Mouse (Mus musculus) left cerebral cortex, postnatal 4 days (tissue): ENCODE measurements around the gene Ryr1. TPM values are rescaled to one million over a fixed set of nuclear protein-coding genes. Genes with fewer than 3 reads are reported as not detected.

ENCODE experiments used
- DNase-seq: peaks from one replicate; pipeline ENCODE4 v3.0.0-alpha.2; 2022
- intact Hi-C: fragments of 180-260 bp; cut with DNase I; formaldehyde crosslinking; loops from one replicate; pipeline ENCODE4 v1.15.1; 2025
- total RNA-seq, 2 experiments: library from RNA; stranded (reverse); gene quantifications; 2 replicates each; pipeline ENCODE4 v1.2.3; 2021

Ryr1 gene
- total RNA-seq, 2 experiments from 2014 or later = 10.6 to 13.7 TPM

DNA sequence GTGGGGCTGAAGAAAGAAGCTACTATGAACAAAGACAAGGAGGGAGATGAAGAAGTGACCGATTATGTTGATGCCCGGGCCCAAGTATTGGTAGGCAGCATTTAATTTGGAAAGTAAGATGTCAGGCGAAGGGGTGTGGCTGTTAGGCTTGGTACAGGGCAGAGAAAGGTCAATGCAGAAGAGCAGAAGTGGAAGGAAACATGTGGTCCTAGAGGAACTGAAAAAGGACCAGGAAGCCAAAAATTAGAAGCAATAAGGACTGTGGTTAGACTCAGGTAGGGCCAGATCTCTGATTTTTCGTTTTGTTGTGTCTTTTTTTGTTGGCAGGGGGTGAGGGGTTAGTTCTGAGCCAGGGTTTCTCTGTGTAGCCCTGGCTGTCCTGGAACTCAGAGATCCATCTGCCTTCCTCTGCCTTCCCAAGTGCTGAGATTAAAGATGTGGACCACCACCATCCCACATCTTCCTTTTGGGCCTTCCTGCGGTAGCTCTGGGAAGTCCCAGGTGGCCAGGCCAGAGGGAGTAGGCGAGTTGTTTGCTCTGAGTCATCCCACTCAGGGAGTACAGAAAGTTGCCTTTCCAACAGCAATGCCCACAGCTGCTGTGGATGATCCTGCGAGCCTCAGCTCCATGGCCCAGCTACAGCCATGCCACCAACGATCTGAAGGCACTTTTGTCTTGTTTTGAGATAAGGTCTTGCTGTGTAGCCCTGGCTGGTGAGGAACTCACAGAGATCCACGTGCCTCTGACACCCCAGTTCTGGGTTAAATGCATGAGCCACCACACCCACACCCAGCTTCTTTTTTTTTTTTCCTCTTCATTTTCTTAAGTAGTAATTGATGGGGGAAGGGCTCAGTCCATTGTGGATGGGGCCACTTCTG, 117.5 kb downstream of the Ryr1 start:
- intact Hi-C loops = no loop called here
- no peak for DNase-seq

DNA sequence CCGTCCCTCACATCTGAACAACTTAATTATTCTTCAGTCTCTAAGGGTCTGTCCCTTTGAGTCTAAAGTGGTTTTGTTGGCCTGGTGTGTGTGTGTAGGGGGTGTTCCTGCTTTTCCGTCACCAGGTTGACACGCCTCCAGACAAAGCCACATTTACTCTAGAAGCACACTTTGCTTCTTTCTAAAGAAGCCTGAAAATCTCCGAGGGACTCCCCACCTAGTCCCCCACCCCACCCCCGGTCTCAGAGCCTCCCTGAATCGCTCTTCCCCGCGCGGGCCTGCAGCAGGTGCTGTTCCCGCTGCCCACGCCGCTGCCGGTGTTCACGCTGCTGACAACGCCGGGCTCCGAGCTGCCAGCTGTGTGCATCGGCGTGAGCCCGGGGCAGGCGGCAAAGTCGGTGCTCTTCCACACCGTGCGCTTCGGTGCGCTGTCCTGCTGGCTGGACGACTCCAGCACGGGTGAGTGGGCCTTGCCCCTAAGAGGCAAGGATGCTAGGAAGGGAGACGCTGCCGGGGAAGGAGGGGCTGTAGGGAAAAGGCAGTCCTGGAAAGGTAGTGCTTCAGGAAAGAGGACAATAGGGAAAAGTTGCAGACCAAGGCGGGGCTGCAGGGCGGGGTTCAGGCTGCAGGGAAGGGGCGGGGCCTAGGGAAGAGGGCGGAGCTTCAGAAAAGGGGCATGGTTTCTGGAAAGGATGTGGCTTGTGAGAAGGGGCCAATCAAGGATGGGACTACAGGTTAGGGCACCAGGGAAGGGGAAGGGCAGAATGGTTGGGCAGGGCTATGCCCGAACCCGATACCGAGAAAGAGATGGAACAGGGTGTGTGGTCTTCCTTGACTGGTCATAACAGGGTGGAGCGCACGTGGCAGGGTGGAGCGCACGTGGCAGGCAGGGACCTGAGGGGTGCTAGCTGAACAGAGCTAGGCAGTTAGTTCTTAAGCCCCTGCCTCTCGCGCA, 124.1 kb downstream of the Ryr1 start:
- intact Hi-C loops = no loop called here
- DNase-seq = peak; percentile 54

DNA sequence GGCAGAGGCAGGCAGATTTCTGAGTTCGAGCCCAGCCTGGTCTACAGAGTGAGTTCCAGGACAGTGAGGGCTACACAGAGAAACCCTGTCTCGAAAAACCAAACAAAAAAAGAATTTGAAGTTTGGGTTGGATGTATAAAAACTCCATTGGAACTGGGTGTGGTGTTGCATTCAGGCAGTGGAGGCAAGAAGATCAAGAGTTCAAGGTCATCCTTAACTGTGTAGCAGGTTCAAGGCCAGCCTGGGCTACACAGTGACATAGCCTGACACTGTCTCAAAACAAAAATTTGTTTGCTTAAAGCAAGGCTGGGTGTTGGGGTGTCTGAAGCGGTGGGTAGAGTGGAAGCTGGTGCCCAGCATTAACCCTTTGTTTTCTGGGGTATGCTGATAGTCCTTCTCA, 131.6 kb downstream of the Ryr1 start:
- intact Hi-C loops = no loop called here
- no peak for DNase-seq

DNA sequence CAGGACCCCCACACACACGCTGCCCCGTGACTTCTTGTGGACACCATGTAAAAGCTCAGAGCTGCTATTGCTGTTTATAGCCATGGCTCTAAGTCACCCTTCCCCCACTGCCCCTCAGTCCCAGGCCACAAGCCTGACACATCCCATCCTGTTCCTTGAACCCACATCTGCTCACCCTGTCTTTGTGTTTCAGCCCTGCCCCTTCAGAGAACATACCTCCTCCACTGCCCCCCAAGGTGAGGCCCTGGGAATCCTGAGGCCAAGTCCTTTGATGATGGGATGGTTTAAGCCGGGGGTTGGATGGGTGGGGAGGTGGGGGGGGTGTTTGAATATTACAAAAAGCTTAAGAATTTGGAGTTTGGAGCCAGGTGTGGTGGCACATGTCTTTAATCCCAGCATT, 132.0 kb downstream of the Ryr1 start:
- intact Hi-C loops = no loop called here
- DNase-seq = no peak

DNA sequence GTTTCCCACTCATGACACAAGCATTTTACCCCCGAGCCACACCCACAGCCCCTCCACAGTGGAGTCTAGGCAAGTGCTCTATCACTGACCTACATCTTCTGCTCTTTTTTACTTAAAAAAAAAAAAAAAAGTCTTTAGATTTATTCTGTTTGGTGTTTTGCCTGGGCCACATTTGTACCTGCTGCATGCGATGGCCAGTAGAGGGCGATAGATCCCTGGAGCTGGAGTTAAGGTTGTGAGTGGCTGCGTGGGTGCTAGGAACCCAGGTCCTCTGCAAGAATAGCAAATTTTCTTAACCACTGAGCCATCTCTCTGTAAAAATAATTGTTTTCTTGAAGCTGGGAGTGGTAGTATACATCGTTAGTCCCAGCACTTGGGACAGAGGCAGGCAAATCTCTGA, 133.4 kb downstream of the Ryr1 start:
- intact Hi-C loops = no loop called here
- no peak for DNase-seq

DNA sequence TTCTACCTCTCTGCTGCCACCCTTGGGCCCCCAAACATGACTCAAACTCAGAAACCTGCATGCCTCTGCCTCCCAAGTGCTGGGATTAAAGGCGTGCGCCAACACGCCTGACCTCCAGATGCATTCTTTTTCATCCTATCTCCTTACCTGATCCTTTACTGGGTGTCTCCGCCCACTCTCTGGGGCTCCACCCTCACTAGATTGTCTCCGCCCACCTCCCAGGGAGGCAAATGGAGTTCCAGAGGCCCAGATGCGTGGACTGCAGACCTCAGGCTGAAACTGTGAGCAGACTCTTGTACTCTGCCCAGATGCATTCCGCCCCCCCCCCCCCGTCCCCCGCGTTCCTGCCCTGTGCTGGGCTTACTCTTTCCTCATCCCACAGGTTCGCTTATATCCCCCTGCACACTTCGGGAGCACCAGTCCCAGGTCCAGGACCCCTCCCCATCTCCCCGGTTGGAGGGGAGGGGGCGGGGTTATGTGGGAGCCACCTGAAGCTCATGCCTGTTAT, 134.2 kb downstream of the Ryr1 start:
- intact Hi-C loops = no loop called here
- DNase-seq = no peak

DNA sequence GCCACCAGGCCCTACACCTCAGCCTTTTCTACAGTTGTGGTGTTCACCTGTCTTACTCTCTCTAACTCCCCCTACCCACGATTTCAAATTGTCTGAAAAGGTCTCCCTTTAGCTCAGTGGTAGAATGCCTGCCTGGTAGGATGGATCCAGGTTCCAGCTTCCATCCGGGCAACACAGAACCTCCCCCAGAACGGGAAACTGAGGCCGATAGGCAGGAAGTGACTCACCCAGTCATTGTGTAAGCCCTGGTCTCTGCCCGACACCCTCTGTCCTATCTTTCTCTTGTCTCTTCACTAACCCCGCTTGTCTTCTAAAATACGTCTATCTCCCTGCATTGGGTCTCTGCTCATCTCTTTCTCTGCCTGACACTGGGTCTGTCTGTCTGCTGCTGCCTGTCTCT, 139.8 kb downstream of the Ryr1 start:
- DNase-seq = no peak
- intact Hi-C loops = no loop called here

DNA sequence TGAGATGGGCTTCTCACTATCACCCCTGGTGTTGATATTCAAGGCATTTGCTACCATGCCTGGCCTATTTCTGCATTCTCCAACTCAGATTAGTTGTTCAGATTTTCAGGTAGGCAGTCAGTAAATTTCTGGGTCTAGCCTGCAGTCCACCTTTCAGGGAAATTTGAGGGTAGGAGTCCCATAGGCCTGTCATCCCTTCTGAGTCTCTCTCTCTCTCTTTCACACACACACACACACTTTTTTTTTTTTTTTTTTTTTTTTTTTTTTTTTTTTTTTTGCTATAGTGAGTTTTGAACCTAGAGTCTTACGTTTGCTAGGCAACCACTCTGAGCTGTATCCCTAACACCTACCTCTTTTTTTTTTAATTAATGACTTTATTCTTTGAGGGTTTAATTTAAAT, 140.5 kb downstream of the Ryr1 start:
- DNase-seq = no peak
- intact Hi-C loops = no loop called here

DNA sequence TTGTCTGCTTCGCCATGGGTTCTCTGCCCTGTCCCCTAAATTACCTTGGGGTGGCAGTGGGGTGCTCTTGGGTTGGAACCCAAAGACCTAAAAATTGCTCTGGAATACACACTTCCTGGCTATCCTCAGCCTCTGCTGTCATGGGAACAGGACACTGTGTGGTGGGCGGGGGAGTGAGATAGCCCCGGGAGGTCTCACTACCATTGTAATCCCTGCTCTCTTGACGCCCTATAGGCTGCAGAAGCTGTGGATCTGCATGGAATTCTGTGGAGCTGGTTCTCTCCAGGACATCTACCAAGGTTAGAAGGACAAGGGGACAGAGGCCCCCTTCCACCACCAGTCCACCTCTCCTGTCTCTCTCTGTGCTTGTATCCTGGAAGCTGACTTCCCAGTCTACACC, 141.1 kb downstream of the Ryr1 start:
- no peak for DNase-seq
- intact Hi-C loops = no loop called here

DNA sequence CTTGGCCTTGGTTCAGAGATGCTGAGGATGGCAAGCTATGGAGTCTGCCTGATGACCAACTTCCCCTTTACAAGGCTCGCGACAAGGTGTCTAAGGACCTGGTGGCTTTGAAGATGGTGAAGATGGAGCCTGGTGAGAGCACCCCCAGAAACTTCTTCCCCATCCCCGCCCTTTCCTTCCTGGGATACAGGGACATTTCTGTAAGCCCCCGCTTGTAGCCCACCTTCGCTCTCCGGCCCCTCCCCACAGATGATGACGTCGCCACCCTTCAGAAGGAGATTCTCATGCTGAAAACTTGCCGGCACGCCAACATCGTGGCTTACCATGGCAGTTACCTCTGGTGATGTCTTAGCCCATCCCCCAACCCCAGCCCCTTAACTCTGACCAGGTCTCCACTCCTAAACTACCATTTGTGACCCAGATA, 141.8 kb downstream of the Ryr1 start:
- DNase-seq = no peak
- intact Hi-C loops = no loop called here

DNA sequence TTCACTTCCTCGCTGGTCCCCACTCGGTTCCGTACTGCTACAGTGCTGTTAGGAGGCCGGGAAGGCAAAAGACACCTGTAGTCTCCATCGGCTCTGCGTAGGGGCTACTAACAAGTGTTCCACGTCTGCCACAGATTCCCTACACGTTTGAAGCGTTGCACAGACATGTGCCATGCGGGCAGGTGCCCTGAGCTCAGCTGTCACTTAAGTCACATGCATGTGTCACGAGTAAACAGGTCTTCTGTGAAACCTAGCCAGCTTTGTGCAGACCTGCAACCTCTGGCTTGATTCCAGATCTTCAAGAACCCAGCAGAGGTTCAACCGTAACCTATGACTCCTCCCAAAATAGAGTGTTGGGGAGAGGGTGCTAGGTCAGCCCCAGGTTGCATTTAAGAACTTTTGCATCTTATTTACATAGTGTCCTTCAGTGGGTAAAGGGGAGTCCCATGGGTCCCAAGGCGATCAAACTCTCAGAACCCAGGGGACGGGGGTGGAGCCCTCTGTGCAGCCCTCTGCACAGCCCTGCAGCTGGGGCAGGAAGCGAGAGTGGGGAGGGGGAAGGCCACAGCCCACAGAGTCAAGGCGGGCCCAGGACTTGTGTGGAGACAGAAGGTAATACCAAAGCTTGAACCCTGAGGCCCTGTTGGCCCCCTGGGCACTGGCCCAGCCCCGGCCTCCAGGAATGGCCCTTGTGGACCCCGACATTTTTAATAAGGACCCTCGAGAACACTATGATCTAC, 142.5 kb downstream of the Ryr1 start:
- no peak for DNase-seq
- intact Hi-C loops = no loop called here

DNA sequence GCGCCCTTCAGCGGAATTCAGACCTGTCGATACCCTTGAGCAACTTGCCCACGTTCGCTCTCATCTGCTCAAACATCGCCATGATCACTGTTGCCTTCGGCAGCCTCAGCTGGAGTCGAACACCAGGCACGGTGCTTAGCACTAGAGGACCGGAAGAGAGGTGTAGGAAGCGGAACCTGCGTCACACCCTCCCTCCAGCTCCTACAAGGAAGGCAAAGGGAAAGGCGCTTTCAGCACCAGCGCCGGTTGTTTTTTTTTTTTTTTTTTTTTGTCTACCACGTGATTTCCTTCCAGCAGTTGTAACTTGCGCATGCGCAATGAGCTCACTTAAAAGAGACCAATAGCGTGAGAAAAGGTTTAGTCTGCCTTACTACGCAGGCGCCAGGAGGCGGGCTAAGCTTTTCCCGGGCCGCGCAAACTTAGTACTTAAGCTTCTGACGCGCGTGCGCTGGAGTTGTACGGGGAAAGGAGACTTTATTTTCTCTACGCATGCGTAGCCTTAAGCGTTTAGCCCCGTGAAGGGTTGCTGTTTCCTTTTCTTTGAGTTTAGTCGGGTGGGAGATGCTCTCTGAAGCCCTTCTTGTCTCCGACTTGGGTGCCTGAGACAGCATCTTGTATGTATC, 143.2 kb downstream of the Ryr1 start, which contains the start of the genes Eif3k and Map4k1:
Gene Eif3k (minus strand): TSS at position 214 of the 623 bp plus-strand sequence.
Gene Map4k1 (plus strand): TSS at position 400 of the 623 bp plus-strand sequence.
- intact Hi-C loops = no loop called here
- DNase-seq = peak; percentile 98

DNA sequence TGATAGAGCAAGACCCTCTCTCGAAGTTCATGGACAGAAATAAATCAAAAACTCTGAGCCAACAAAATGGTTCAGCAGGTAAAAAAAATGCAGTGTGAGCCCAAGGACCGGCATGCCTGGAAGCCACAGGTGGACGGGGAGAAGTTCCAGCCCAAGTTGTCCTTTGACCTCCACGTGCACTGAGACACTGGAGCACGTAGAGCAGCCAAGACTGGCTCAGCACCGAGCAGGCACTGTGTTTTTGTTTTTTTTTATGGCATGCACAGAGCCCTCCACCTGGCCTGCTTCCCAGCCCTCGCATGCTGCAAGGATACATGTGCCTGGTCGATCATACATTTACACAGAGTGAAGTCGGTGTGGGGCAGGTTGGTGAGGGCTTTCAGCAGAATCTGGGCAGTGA, 147.4 kb downstream of the Ryr1 start:
- DNase-seq = no peak
- intact Hi-C loops = no loop called here

DNA sequence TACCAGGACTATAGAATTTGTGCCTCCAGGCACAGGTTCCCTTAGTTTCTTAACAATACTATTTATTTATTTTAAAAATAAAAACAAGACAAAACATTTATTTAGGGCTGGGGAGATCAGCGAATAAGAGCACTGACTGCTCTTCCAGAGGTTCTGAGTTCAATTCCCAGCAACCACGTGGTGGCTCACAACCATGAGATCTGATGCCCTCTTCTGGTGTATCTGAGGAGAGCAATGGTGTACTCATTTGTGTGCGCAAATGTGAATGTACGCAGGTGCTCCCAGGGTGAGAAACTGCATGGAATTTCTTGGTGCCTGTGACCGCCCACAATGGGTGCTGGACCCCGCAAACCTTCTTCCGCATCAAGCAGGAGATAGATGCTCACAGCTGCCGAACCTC, 152.0 kb downstream of the Ryr1 start:
- intact Hi-C loops = loop anchor here (5.0 kb wide), 1 partner anchor 64 kb away; no protein-coding TSS in a partner anchor
- DNase-seq = no peak

DNA sequence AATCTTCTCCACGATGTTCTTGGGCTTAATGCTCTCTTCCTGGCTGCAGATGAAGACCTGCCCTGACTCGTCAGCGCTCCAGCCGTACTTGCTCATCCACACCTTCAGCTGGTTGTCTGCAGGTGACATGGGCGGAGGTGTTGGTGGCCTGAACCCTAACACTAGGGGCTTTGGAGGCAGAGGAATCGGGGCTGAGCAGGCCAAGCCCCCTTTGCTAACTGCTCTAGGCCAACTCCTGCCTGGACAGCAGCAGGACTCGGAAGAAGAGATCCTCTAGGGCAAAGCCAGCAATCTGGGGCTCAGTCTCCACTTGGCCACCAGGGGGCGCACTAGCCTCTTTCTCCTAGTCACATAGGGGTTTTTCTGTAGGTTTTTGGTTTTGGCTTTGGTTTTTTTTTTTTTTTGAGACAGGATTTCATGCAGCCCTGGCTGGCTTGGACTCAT, 152.4 kb downstream of the Ryr1 start:
- intact Hi-C loops = loop anchor here (5.0 kb wide), 1 partner anchor 65 kb away; no protein-coding TSS in a partner anchor
- DNase-seq = peak; percentile 87

DNA sequence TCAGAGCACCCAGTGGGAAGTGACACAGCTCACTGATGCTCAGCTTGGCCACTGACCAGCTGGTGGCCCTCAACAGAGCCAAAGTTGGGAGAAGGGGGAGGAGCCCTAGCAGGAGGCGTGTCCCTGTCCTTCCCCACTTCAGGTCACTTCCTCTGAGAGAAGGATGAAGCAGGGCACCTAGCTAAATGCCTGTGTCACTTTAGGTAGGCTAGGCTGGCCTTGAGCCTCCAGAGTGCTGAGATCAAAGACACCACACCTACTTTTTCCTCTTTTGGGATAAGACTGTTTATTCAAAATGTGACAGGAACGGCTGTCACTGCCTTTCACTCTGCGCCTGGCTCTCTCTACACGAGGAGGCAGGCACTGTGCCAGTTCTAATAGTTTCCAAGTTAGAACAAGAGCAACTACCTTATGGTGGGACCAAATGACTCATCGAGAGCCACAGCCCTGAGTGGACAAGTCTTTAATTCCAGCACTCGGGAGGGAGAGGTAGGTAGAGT, 153.2 kb downstream of the Ryr1 start:
- DNase-seq = no peak
- intact Hi-C loops = loop anchor here (5.0 kb wide), 1 partner anchor 65 kb away; no protein-coding TSS in a partner anchor

DNA sequence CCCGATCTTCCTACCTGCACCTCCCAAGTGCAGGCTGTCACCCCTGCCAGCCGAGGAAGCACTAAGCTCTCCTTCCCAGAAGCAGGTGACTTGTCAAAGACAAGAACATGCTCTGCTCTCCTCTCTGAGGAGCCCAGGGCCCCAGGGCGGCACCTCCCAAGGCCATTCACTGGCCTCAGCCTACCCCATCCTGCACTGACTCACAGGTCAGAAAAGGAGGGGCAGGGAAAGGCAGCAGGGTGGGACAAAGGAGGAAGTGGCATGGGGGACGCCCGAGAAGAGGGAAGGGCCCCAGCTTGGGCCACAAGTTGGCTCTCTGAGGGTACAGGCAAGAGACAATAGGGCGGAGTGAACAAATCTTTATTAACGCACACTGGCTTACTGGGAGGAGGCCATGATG, 153.9 kb downstream of the Ryr1 start:
- intact Hi-C loops = loop anchor here (5.0 kb wide), 1 partner anchor 66 kb away; no protein-coding TSS in a partner anchor

DNA sequence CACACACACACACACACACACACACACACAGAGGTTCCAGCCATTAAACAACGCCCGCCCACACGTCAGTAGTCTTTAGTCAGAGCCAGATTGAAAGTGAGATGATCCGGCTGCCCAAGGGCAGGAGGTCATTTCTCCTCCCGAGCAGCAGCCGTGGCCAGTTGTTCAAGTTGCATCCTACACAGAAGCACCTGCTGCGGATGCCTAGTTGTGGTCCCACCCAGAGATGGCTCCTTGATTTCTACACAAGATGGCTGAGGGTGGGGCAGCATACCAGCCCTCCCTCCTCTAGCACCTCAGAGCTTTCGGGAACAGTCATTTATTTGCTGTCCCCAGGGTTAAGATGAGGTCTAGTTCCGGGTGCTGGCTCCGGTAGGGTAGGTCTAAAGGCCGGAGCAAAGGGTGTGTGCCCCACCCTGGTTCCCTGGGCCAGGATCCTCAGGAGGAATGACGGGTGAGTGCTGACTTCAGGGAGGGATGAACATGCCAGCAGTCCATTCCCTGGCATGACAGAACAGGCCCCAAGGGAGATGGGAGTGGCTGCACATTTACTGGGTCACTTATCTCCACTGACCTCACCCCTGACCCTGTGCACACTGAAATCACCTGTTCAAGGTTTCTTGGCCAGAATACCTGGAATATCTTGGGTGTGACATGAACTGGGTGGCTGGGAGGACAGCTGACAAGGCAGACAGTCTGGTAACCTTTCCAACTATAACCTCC, 155.1 kb downstream of the Ryr1 start:
- DNase-seq = no peak
- intact Hi-C loops = loop anchor here (5.0 kb wide), 1 partner anchor 67 kb away; no protein-coding TSS in a partner anchor

More for the DNA sequence above, 153.9 kb downstream of the Ryr1 start:
- no peak for DNase-seq

DNA sequence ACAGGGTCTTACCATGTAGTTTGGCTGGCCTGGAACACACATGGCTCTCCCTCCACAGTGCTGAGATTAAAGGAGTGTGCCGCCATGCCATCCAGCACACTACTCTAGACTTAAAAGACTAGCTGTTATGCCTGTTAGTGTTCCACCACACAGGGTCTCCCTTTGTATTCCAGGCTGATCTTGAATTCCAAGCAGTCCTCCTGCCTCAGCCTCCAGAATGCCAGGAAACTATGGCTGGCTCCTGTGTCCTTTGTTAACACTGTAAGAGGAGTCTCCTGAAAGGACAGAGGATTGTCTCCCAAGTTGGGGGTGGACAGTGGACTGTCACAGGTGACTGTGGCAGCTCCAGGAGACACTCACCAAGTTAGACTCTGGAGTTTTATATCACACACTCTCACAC, 155.7 kb downstream of the Ryr1 start:
- DNase-seq = no peak
- intact Hi-C loops = no loop called here
